Mouse (Mus musculus) heart, embryonic 10.5 days (tissue): ENCODE data around the gene Tgm2. TPM values are rescaled to one million over a fixed set of nuclear protein-coding genes. Genes with fewer than 3 reads are reported as not detected.
A peak's percentile ranks its signal among the peaks of the same experiment; 100 is the strongest.

Source experiments
- DNase-seq: peaks from one replicate; pipeline ENCODE4 v3.0.0-alpha.2; 2017; ENCODE audit warnings: low spot score
- H3K27ac ChIP-seq: fragments of 300-500 bp; sonication (generic); 2 replicates; pipeline ENCODE4 v1.5.1; 2016; ENCODE audit warnings: mild to moderate bottlenecking
- H3K27me3 ChIP-seq: fragments of 300-500 bp; sonication (generic); 2 replicates; pipeline ENCODE4 v1.6.1; 2016; ENCODE audit warnings: mild to moderate bottlenecking; ENCODE audit not compliant: poor library complexity, insufficient read depth, severe bottlenecking
- H3K36me3 ChIP-seq: fragments of 300-500 bp; sonication (generic); 2 replicates; pipeline ENCODE4 v1.6.1; 2016; ENCODE audit warnings: mild to moderate bottlenecking, moderate library complexity
- H3K4me1 ChIP-seq: fragments of 300-500 bp; sonication (generic); 2 replicates; pipeline ENCODE4 v1.6.1; 2016; ENCODE audit warnings: mild to moderate bottlenecking
- H3K4me3 ChIP-seq: fragments of 300-500 bp; sonication (generic); 2 replicates; pipeline ENCODE4 v1.5.1; 2016; ENCODE audit warnings: mild to moderate bottlenecking, moderate library complexity
- H3K9me3 ChIP-seq: fragments of 300-500 bp; sonication (generic); 2 replicates; pipeline ENCODE4 v1.6.1; 2016; ENCODE audit warnings: mild to moderate bottlenecking, moderate library complexity
- WGBS: fragments of 180-500 bp; shearing (Covaris S2); methylation state at CpG from one replicate; pipeline ENCODE4 v1.1.7; 2016; 5-methylcytosine and 5-hydroxymethylcytosine counted together
- polyA plus RNA-seq: library from polyadenylated mRNA; unstranded; fragments of >200 nt; fragmentation: Nextera tagmentation; extraction: Ambion mirVana; gene quantifications from 2 replicates; pipeline ENCODE4 v1.2.1, GENCODE M21; 2016

Gene Tgm2
- polyA plus RNA-seq, 1 experiment from 2014 or later, result 134 TPM

DNA sequence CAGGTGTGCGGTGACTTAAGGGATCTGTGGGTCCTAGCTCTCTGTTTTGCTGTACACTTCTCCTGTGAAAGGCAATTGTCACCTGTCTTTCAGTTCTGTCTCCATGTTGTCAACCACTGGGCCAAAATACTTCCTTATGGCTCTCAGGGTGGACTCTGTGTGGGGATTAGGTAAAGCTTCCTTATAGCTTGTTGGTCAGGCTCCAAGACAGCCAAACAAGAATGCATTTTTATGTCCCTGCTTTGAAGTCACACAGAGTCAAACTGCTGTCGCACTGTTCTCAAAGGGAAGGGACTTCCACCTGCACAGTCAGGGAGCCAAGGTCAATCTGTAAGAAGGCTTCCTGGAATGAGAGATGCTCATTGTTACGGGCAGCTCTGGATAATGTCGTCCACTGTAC is 31.9 kb upstream of the Tgm2 start:
- WGBS, result 72% methylated on average over 4 of the region's 4 CpGs
- H3K27ac ChIP-seq, result peak overlapping the region; percentile 74; the same call in 1 of the 2 replicates
- no peaks in the 10 kb centered on the region for H3K36me3 ChIP-seq
- H3K27me3 ChIP-seq, result no peaks in the 10 kb centered on the region; the same call in 1 of the 2 replicates
- H3K9me3 ChIP-seq, result no peaks in the 10 kb centered on the region
- DNase-seq, result no peak
- peaks cover 42% of the 10 kb centered on the region for H3K4me1 ChIP-seq
- H3K4me3 ChIP-seq, result no peak overlapping the region

DNA sequence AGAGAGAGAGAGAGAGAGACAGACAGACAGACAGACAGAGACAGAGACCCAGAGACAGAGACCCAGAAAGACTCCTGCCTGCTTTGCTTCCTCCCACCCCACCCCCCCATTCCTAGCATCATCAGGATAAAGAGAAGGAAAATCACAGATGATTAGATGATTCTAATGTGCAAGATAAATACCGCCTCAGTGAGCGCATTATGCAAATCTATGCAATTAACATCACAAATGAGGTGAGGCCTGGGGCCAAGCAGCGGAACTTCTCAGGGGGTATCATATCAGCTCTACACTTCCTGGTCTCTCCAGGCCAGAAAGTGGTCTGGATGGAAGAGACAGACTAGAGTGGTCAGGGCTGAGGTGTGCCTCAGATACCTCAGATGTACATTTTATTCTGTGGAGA is 31.3 kb upstream of the Tgm2 start:
- H3K4me3 ChIP-seq, result no peak overlapping the region
- H3K27ac ChIP-seq, result 0 out of 2 replicates have a peak overlapping the region, but pooled peaks have one; percentile 74
- no peak for DNase-seq
- H3K27me3 ChIP-seq, result no peaks in the 10 kb centered on the region; the same call in 1 of the 2 replicates
- H3K4me1 ChIP-seq, result peaks cover 42% of the 10 kb centered on the region
- 62% methylated on average over 3 of the region's 3 CpGs for WGBS
- H3K9me3 ChIP-seq, result no peaks in the 10 kb centered on the region
- no peaks in the 10 kb centered on the region for H3K36me3 ChIP-seq

DNA sequence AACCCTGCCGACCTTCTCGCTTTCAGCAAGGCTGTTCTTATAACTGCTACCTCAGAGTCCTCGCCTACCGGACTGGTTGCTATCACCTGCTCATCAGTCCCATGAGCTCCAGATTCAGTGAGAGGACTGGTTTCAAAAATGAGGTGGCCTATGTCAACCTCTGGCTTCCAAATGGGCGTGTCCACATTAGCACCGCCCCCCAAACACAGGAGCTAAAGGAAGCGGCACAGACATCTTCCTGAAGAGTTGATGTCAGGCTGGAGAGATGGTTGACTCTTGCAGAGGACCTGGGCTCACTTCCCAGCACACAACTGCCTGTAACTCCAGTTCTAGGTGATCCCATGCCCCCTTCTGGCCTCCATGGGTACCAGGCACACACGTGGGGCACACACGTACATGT is 30.5 kb upstream of the Tgm2 start:
- Histone ChIP-seq H3K27ac (no peak overlapping the region; the same call in 1 of the 2 replicates), H3K36me3 (no peaks in the 10 kb centered on the region), H3K27me3 (no peaks in the 10 kb centered on the region; the same call in 1 of the 2 replicates), H3K4me3 (no peak overlapping the region), H3K9me3 (no peaks in the 10 kb centered on the region), H3K4me1 (peaks cover 42% of the 10 kb centered on the region)
- no peak for DNase-seq
- WGBS, result 88% methylated on average over 9 of the region's 9 CpGs

DNA sequence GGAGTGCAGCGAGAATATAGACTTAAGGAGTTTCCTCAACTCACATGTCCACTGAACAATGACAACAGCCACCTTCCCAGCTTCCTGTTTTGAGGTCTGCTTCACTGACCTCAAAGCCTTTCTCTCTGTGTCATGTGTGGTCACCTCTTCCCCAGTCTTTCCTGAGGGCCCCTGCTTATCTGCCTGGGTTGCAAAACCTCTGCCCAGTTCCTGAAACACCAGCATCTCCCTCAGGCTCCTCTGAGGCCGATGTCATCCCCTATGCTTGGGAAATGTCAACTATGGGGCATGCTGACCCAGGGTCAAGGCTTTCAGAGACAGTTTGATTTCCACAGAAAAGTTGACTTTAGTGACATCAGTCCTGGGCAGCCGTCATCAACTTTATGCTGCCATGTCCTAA is 29.2 kb upstream of the Tgm2 start:
- peaks cover 42% of the 10 kb centered on the region for H3K4me1 ChIP-seq
- no peaks in the 10 kb centered on the region; the same call in 1 of the 2 replicates for H3K27me3 ChIP-seq
- no peaks in the 10 kb centered on the region for H3K36me3 ChIP-seq
- 21% methylated on average over 3 of the region's 3 CpGs for WGBS
- no peaks in the 10 kb centered on the region for H3K9me3 ChIP-seq
- H3K4me3 ChIP-seq, result no peak overlapping the region
- peak overlapping the region; percentile 69 for H3K27ac ChIP-seq
- no peak for DNase-seq

DNA sequence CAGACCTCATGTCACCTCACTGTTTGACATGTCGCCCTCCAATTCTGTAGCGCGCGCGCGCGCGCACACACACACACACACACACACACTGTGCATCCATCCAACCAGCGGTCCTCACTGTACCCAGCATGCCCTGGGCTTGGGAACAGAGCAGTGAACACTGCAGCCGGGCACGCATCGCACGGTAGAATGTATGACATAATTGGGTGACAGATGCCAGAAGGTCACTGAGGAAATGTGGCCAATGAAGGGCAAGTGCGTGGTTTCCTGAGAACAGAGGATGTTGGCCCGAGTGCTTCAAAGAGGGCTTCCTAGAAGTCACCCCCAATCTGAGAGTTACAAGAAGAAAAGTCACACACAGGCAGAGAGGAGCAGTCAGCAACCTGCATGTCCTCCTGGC is 28.7 kb upstream of the Tgm2 start:
- no peak for DNase-seq
- no peaks in the 10 kb centered on the region for H3K9me3 ChIP-seq
- H3K27ac ChIP-seq, result no peak overlapping the region
- no peaks in the 10 kb centered on the region; the same call in 1 of the 2 replicates for H3K27me3 ChIP-seq
- H3K36me3 ChIP-seq, result no peaks in the 10 kb centered on the region
- 83% methylated on average over 15 of the region's 15 CpGs for WGBS
- H3K4me3 ChIP-seq, result no peak overlapping the region
- H3K4me1 ChIP-seq, result peaks cover 46% of the 10 kb centered on the region

DNA sequence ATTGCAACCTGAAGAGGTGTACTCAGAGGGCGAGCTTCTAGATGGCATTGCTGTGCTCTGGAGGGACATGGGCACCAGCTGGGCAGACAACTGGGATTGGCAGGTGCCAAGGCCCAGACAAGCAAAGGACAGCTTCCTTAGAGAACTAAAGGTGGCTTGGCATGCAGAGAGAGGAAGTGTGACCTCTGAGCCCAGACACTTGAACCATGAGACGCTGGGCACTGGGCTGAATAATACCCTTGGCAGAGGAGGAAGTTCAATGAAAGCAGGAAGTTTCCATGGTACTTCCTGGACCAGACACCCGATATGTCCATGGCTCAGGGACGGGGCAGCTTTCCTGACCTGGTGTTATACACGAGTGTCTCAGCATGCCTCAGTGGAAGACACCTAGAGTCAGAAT is 28.2 kb upstream of the Tgm2 start:
- WGBS, result 65% methylated on average over 5 of the region's 5 CpGs
- Histone ChIP-seq H3K27ac (no peak overlapping the region), H3K36me3 (no peaks in the 10 kb centered on the region), H3K4me1 (peaks cover 46% of the 10 kb centered on the region), H3K9me3 (no peaks in the 10 kb centered on the region), H3K4me3 (no peak overlapping the region), H3K27me3 (no peaks in the 10 kb centered on the region; the same call in 1 of the 2 replicates)
- no peak for DNase-seq

DNA sequence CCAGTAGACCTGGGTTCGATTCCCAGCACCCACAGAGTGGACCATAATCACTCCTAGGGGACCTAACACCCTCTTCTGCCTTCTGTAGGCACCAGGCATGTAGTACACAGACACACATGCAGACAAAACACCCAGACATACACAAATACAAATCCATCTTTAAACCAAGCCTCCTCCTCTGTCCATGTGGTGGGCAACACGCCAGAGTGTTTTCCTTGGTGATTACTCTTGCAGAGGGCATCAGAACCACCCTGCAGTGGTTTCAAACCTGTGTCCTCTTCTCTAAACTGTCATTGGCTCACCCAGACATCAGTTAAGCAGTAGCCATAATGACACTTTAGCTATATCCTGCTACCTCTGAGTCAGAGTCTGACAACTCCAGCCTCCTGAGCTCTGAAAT is 24.2 kb upstream of the Tgm2 start:
- 0 out of 2 replicates have a peak overlapping the region, but pooled peaks have one; percentile 36 for H3K27ac ChIP-seq

DNA sequence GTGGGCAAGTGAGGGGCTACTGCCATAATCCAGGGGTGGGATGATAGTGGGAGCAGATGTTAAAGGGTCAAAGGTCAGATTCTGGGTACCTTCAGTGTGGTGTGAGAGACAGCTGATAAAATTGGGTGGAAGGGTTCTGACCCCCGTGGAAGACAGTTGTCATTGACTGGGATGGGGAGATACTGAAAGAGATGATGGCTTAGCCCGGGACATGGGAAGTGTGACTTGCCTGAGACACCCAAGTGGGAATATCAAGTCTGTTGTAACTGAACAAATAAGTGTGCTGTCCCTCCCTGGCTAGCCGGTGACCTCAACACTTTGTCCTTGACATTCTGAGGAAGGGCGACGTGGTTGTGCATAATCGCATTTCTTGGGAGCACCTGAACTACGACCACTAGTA is 23.5 kb upstream of the Tgm2 start:
- H3K4me3 ChIP-seq, result no peak overlapping the region
- WGBS, result 74% methylated on average over 7 of the region's 7 CpGs
- peak overlapping the region; percentile 67 for H3K27ac ChIP-seq
- H3K36me3 ChIP-seq, result no peaks in the 10 kb centered on the region
- DNase-seq, result no peak
- no peaks in the 10 kb centered on the region for H3K27me3 ChIP-seq
- H3K4me1 ChIP-seq, result peaks cover 48% of the 10 kb centered on the region
- no peaks in the 10 kb centered on the region for H3K9me3 ChIP-seq

More for the DNA sequence above, 24.2 kb upstream of the Tgm2 start:
- H3K4me1 ChIP-seq, result peaks cover 54% of the 10 kb centered on the region
- WGBS, result 82% methylated on average over 2 of the region's 2 CpGs
- H3K9me3 ChIP-seq, result no peaks in the 10 kb centered on the region
- H3K27me3 ChIP-seq, result no peaks in the 10 kb centered on the region
- no peaks in the 10 kb centered on the region for H3K36me3 ChIP-seq
- no peak overlapping the region for H3K4me3 ChIP-seq
- DNase-seq, result no peak

DNA sequence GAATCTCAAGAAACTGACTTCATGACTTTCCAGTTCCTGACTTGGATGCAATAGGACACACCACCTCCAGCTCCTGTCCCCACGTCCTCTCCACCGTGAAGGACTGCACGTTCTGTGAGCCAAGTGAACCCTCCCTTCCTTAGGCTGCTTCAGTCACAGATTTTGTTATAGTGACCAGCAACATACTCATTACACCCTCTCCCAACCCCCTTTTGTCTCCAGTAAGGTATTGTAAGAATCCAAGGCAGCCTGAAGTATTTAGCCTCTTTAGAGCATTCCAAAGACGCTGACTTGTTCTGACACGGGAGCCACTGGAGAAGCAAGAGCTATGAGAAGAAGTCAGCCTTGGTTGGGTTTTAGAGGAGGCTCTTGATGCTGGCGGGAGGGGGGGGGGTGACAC is 23.1 kb upstream of the Tgm2 start:
- H3K27ac ChIP-seq, result peak overlapping the region; percentile 67
- 70% methylated on average over 6 of the region's 6 CpGs for WGBS
- no peaks in the 10 kb centered on the region for H3K36me3 ChIP-seq
- no peak overlapping the region for H3K4me3 ChIP-seq
- H3K9me3 ChIP-seq, result no peaks in the 10 kb centered on the region
- H3K4me1 ChIP-seq, result peaks cover 44% of the 10 kb centered on the region
- no peaks in the 10 kb centered on the region for H3K27me3 ChIP-seq
- DNase-seq, result no peak

DNA sequence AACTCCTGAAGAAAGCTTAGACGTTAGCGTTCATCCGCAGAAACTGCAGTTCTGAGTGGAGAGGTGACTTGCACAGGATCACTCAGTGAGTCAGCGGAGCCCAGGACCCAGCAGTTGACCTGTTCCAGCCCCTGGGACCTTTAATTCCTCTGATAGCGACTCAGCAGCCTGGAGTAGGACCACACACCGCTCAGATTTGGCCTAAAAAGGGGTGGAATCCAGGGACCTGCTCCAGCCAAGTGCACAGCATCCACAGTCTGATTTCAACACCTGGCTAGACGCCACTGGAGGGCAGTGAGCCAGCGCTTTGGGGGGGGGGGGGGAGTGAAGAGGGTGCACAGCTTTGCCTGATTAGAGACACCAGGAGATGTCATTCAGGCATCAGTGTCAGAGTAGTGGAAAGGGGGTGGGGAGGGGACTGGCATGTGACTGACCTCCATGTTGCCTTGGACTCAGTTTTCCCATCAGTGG is 22.5 kb upstream of the Tgm2 start:
- Histone ChIP-seq H3K27me3 (no peaks in the 10 kb centered on the region), H3K27ac (peak overlapping the region; percentile 67), H3K9me3 (no peaks in the 10 kb centered on the region), H3K36me3 (no peaks in the 10 kb centered on the region), H3K4me3 (no peak overlapping the region), H3K4me1 (peaks cover 39% of the 10 kb centered on the region)
- no peak for DNase-seq
- WGBS, result 30% methylated on average over 8 of the region's 8 CpGs

DNA sequence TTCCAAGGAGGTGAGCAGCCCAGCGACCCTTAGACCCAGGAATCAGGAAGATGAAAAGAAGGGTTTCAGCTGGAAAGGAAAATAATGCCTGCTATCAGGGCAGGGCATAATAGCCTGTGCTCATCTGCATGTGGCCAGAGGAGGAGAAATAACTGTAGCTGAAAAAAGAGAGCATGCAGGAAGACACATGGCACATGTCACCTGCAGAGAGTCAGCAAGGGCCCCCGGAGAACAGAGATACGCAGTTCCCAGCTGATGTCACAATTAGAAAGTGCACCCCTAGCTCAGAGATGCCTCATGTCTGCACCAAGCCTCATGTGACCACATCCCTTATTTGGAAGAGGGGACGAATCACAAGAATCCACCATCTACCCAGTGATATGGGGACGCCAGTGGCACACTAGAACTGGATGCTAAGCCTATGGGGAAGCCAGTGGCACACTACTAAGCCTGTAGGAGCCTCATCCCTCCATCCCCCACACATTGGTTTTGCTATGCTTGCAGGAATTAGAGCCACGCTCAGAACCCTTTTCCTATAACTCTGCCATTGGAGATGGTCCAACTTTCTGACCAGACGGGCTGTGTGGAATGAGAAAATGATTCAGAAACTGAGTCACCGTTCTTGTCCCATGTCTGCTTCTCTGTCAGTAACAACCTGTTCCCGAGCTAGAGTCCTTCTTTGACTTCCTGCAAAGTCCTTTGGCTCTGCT is 21.4 kb upstream of the Tgm2 start:
- no peak overlapping the region for H3K4me3 ChIP-seq
- no peaks in the 10 kb centered on the region for H3K36me3 ChIP-seq
- peaks cover 39% of the 10 kb centered on the region for H3K4me1 ChIP-seq
- H3K27me3 ChIP-seq, result no peaks in the 10 kb centered on the region
- peak overlapping the region; percentile 56 for H3K27ac ChIP-seq
- no peaks in the 10 kb centered on the region for H3K9me3 ChIP-seq
- 58% methylated on average over 9 of the region's 9 CpGs for WGBS
- no peak for DNase-seq

DNA sequence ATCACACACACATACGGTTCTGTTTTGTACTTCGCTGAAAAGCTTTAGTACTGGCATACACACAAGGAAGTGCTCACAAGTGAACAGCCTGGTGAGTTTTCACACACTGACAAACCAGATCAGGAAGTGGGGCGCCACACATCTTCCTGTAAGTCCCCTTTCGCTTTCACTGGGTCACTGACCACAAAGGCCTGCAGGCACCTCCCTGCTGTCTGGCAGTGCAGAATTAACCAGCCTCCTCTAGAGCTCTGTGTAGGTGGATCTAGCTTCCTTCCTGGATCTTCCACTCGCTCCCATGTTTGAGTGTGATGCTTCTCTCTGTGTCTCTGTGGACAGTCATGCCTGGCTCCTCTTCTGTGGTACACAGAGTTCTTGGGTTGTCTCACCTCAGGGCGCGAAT is 20.4 kb upstream of the Tgm2 start:
- no peaks in the 10 kb centered on the region for H3K36me3 ChIP-seq
- WGBS, result 69% methylated on average over 7 of the region's 7 CpGs
- no peaks in the 10 kb centered on the region for H3K9me3 ChIP-seq
- no peak for DNase-seq
- H3K4me1 ChIP-seq, result peaks cover 39% of the 10 kb centered on the region
- H3K27ac ChIP-seq, result peak overlapping the region; percentile 59; the same call in 1 of the 2 replicates
- no peak overlapping the region for H3K4me3 ChIP-seq
- H3K27me3 ChIP-seq, result no peaks in the 10 kb centered on the region

DNA sequence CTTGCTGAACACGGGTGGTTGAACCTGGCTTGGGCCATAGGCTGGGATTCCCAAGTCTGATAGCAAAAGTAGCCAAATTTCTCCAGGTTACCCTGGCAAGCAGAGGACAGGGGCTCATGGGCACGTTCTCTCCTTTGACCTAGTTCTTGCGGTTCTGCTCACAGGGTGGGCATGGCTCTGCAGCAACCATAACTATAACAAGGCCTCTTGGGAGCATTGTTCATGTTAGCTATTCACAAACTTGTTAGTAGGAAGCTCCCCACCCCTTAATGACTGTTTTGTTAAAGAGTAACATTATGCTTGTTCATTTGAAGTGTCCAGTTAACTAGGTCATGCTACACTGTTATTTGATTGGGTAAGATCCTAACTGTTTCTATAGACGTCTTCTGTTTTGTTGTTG is 19.5 kb upstream of the Tgm2 start:
- Histone ChIP-seq H3K27ac (no peak overlapping the region), H3K4me3 (no peak overlapping the region), H3K4me1 (peaks cover 42% of the 10 kb centered on the region), H3K9me3 (no peaks in the 10 kb centered on the region), H3K36me3 (no peaks in the 10 kb centered on the region), H3K27me3 (no peaks in the 10 kb centered on the region)
- DNase-seq, result no peak
- 82% methylated on average over 4 of the region's 4 CpGs for WGBS
